Mouse (Mus musculus) small intestine, adult 2 months (tissue): ENCODE data around the gene Parva. TPM values are rescaled to one million over a fixed set of nuclear protein-coding genes. Genes with fewer than 3 reads are reported as not detected.

ENCODE experiments used
- H3K27ac ChIP-seq: fragments of 200-500 bp; 2 replicates; pipeline ENCODE4 v1.5.1; 2012; ENCODE audit warnings: low read depth, low read length, control low read depth, inconsistent platforms; ENCODE audit not compliant: insufficient read depth
- H3K27me3 ChIP-seq: fragments of 200-500 bp; 2 replicates; pipeline ENCODE4 v1.6.1; 2012; ENCODE audit warnings: mild to moderate bottlenecking, moderate library complexity, low read length, inconsistent platforms; ENCODE audit not compliant: control insufficient read depth, insufficient read depth
- H3K36me3 ChIP-seq: fragments of 200-500 bp; 2 replicates; pipeline ENCODE4 v1.6.1; 2012; ENCODE audit warnings: mild to moderate bottlenecking, low read length, control low read depth, inconsistent platforms; ENCODE audit not compliant: control insufficient read depth, insufficient read depth
- H3K4me1 ChIP-seq: fragments of 200-500 bp; 2 replicates; pipeline ENCODE4 v1.6.1; 2012; ENCODE audit warnings: low read length, inconsistent platforms, mixed read lengths; ENCODE audit not compliant: control insufficient read depth, insufficient read depth, insufficient read length
- H3K4me3 ChIP-seq: fragments of 200-500 bp; 2 replicates; pipeline ENCODE4 v1.5.1; 2012; ENCODE audit warnings: low read depth, mild to moderate bottlenecking, control low read depth, inconsistent platforms, low read length, moderate library complexity
- CTCF ChIP-seq: fragments of 200-500 bp; IDR thresholded peaks from 2 replicates; pipeline ENCODE4 v1.5.1; 2012; ENCODE audit warnings: low read depth, mild to moderate bottlenecking, control low read depth, inconsistent platforms, low read length, moderate library complexity, mixed read lengths; ENCODE audit not compliant: insufficient replicate concordance, insufficient read length; ENCODE audit errors: extremely low read depth
- POLR2A ChIP-seq: fragments of 200-500 bp; IDR thresholded peaks from 2 replicates; pipeline ENCODE4 v1.6.1; 2012; ENCODE audit warnings: low read depth, mild to moderate bottlenecking, control low read depth, inconsistent platforms, low read length, moderate library complexity
- WGBS: fragments of 180-500 bp; shearing (Covaris S2); methylation state at CpG from one replicate; pipeline ENCODE4 v1.1.7; 2018; 5-methylcytosine and 5-hydroxymethylcytosine counted together
- polyA plus RNA-seq: library from polyadenylated mRNA; depleted of rRNA; stranded (reverse); fragments of >200 nt; gene quantifications from 2 replicates; pipeline ENCODE4 v1.2.3, GENCODE M21; 2012

Gene Parva
- polyA plus RNA-seq, 1 experiment = 13.6 TPM

GRCm38 (mm10) chr7:112512895-112513294, 85.6 kb downstream of the Parva start:
- no peak for TF ChIP-seq POLR2A
- no peak for TF ChIP-seq CTCF
- H3K4me1 ChIP-seq = peaks cover 5% of the 10 kb centered on the region; the same call in 1 of the 2 replicates
- H3K27me3 ChIP-seq = no peaks in the 10 kb centered on the region
- WGBS = 98% methylated on average over 1 of the region's 1 CpGs
- no peaks in the 10 kb centered on the region for H3K36me3 ChIP-seq
- no peak overlapping the region for H3K4me3 ChIP-seq
- no peak overlapping the region for H3K27ac ChIP-seq

DNA sequence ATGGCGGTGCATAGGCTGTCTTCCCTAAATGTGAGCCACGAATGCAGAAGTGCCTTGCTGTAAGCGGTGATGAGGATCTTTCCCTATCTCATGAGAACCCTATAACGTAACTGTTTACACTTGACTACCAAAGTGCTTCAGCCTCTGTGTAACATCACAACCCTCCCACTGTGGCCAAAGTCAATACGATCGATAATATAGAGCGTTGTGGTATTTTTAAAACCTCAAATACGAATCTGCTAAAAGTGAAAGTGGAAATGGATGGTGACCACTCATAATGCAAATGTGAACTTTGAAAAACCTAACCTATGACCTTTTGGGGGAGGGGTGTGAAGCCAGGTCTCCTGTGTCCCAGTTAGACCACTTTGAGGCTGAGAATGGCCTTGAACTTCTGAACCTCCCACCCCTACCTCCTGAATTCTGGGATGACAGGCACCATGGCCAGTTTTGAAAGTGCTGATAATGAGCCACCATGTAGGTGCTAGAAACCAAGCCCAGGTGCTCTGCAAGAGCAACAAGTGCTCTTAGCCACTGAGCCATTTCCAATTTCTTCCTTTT, 87.4 kb downstream of the Parva start:
- no peaks in the 10 kb centered on the region for H3K27me3 ChIP-seq
- no peak overlapping the region for H3K4me3 ChIP-seq
- no peaks in the 10 kb centered on the region for H3K36me3 ChIP-seq
- H3K4me1 ChIP-seq = peaks cover 5% of the 10 kb centered on the region; the same call in 1 of the 2 replicates
- 67% methylated on average over 8 of the region's 8 CpGs for WGBS
- no peak for TF ChIP-seq CTCF
- TF ChIP-seq POLR2A = no peak
- no peak overlapping the region for H3K27ac ChIP-seq

DNA sequence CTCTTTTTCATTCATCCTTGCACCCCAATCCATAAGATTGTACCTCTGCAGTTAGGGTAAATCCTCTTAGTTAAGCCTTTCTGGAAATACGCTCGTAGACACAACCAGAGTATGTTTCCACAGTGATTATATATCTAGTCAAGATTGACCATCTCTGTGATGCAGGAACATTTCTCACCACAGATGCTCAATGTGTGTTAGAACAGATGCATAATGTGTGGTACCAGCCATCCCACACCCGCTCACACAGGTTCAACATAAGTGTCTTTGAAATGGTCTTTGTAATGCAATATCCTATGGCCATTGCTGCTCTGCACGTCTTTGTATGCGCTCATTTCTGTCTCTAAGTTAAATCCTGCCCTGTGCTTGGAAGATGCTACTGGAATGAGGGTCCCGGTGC, 98.2 kb downstream of the Parva start:
- Histone ChIP-seq H3K27ac (no peak overlapping the region), H3K27me3 (no peaks in the 10 kb centered on the region), H3K4me1 (no peaks in the 10 kb centered on the region), H3K4me3 (no peak overlapping the region), H3K36me3 (no peaks in the 10 kb centered on the region)
- TF ChIP-seq POLR2A = no peak
- no peak for TF ChIP-seq CTCF
- 96% methylated on average over 6 of the region's 6 CpGs for WGBS

DNA sequence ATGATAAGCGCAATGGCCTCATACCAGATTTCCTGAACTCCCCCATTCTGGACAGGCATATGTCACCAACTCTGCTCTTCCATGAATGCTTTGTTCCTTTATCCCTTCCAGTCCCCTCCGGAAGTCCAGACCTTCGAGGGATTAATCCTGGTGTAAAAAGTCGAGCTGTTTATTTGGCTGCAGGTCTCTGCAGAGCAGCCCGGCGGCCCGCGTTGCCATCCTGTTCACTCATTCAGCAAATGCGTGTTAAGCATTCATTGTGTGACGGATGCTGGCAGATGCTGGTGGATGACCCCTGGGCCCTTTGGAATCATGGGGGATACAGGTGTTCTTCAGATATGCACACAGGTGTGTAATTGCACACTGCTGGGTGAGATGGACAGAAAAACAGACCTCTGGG, 98.9 kb downstream of the Parva start:
- TF ChIP-seq CTCF = no peak
- TF ChIP-seq POLR2A = no peak
- WGBS = 93% methylated on average over 10 of the region's 10 CpGs
- H3K36me3 ChIP-seq = no peaks in the 10 kb centered on the region
- no peaks in the 10 kb centered on the region for H3K4me1 ChIP-seq
- no peak overlapping the region for H3K4me3 ChIP-seq
- no peak overlapping the region for H3K27ac ChIP-seq
- no peaks in the 10 kb centered on the region for H3K27me3 ChIP-seq

DNA sequence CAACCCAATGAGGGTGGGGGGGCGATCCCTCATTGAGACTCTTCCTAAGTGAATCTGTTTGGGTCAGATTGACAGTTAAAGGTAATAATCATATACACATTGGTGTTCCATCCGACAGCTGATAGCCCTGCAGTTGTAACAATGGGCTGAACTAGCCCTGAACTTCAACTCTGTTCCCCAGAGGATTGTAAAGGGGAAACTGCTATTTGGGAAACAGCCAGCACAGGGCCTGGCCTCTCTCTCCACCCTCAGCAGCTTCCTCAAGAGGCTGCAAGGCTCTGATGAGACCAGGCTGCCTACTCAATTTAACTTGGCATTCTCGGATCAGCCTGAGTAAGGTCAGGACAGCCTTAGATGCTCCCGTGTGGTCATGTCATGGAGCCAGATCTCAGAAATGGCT, 99.9 kb downstream of the Parva start:
- Histone ChIP-seq H3K36me3 (no peaks in the 10 kb centered on the region), H3K4me1 (no peaks in the 10 kb centered on the region), H3K4me3 (no peak overlapping the region), H3K27me3 (no peaks in the 10 kb centered on the region), H3K27ac (no peak overlapping the region)
- TF ChIP-seq POLR2A = no peak
- TF ChIP-seq CTCF = no peak
- 74% methylated on average over 4 of the region's 4 CpGs for WGBS

DNA sequence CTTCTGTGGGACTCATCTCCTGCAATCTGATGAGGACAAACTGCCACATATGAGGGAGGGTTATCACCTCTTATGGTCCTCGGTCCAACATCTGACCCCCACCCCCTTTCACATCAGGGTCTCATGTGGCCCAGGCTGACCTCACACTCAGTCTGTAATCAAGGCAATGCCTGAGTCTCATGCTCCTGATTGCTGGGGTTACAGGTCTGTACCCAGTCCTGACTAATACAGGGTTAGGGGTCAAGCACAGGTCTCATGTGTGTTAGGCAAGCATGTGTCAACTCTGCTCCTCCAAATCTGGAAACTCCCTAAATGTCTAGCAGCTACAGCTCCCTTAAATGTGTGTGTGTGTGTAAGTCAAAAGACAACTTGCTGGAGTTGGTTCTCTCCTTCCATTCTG, 100.8 kb downstream of the Parva start:
- Histone ChIP-seq H3K4me3 (no peak overlapping the region), H3K27ac (no peak overlapping the region), H3K27me3 (no peaks in the 10 kb centered on the region), H3K36me3 (no peaks in the 10 kb centered on the region), H3K4me1 (no peaks in the 10 kb centered on the region)
- TF ChIP-seq CTCF (no peak), POLR2A (no peak)
- WGBS = 90% methylated on average over 1 of the region's 1 CpGs

GRCm38 (mm10) chr7:112528582-112529360, 101.5 kb downstream of the Parva start:
- Histone ChIP-seq H3K4me3 (no peak overlapping the region), H3K27me3 (no peaks in the 10 kb centered on the region), H3K36me3 (no peaks in the 10 kb centered on the region), H3K27ac (no peak overlapping the region), H3K4me1 (no peaks in the 10 kb centered on the region)
- TF ChIP-seq POLR2A (no peak), CTCF (no peak)
- 36% methylated on average over 6 of the region's 6 CpGs for WGBS
